Mouse (Mus musculus): Measurements from ENCODE around the gene Gzmb. TPM values are rescaled to one million over a fixed set of nuclear protein-coding genes. Genes with fewer than 3 reads are reported as not detected.
"Not testable (repeated sequence)": the region's sequence is repeated elsewhere in the genome, so short reads cannot be mapped to it uniquely, and the experiment has no call there.

Gene Gzmb
- polyA plus RNA-seq, 1 experiment from 2014 or later: 0.14 TPM

DNA sequence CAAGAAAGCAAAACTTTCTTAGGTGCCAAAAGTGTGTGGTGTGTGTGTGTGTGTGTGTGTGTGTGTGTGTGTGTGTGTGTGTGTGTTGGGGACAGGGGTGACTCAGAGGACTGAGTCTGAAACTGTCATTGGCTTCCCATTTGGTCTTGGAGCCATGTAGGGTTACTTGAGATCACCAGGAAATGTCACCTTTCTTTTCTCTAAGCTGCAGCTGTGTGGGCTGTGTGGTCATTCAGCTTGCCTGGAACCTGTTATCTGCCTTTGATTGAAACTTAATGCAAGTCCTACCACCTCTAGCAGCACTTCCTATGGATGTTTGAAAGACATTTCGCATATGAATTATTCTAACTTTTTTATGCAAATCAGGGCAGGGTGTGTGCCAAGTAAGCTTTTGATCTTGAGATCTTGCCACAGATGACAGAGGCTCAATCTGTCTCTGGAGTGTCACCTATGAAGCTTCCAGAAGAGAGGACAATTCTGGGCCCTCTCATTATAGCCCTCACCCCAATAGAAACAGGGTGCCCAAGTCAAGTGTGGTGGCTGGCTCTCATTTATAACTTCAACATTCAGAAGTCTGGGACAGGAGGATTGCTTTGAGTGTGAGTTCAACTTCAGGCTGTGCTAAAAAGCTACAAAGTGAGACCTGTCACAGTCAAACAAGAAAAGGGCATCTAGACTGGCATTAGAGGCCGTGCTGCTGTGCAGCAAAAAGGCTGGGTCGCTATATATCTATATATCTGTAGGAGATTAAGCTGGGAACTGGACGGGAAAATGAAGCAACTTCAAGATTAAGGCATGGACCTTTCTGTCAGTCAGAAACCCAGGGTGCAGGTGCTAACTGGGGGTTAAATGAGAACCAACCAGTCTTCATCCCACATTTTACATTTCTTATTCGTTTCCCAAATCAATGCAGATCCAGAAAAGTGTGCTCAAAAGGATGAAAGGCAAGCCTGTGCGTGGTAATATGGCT lies 22.6 kb upstream of the Gzmb start:
- 82% methylated on average over 6 of the region's 6 CpGs for WGBS
- Histone ChIP-seq H3K9ac (replicated peaks) (no peak overlapping the region), H3K4me3 (replicated peaks) (no peak overlapping the region), H3K27me3 (no peaks in the 10 kb centered on the region), H3K36me3 (no peaks in the 10 kb centered on the region), H3K4me2 (no peak overlapping the region), H3K27ac (no peak overlapping the region), H3K4me1 (replicated peaks) (no peaks in the 10 kb centered on the region), H3K9me3 (no peaks in the 10 kb centered on the region)
- ATAC-seq (ENCODE audit: insufficient number of reproducible peaks, insufficient read depth, low FRiP score, low TSS enrichment, low read depth): no peak

DNA sequence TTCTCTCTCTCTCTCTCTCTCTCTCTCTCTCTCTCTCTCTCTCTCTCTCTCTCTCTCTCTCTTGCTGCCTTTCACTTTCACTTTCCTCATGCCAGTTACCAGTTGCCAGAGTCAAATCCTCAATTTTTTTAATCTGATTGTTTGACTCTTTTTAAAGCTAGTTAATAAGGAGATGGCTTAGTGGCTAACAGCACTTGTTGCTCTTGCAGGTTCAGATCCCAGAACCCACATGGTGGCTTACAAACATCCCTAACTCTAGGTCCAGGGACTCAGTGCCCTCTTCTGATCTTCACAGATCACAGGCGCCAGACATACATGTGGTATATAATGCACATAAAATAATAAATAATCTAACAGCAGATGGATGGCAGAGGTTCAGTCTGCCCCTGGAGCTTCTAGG lies 21.8 kb upstream of the Gzmb start:
- Histone ChIP-seq H3K36me3 (no peaks in the 10 kb centered on the region), H3K4me2 (no peak overlapping the region), H3K9ac (replicated peaks) (no peak overlapping the region), H3K9me3 (no peaks in the 10 kb centered on the region), H3K27me3 (no peaks in the 10 kb centered on the region), H3K27ac (no peak overlapping the region), H3K4me1 (replicated peaks) (no peaks in the 10 kb centered on the region), H3K4me3 (replicated peaks) (no peak overlapping the region)
- no peak for ATAC-seq (ENCODE audit: insufficient number of reproducible peaks, insufficient read depth, low FRiP score, low TSS enrichment, low read depth)
- WGBS: 82% methylated on average over 1 of the region's 1 CpGs

DNA sequence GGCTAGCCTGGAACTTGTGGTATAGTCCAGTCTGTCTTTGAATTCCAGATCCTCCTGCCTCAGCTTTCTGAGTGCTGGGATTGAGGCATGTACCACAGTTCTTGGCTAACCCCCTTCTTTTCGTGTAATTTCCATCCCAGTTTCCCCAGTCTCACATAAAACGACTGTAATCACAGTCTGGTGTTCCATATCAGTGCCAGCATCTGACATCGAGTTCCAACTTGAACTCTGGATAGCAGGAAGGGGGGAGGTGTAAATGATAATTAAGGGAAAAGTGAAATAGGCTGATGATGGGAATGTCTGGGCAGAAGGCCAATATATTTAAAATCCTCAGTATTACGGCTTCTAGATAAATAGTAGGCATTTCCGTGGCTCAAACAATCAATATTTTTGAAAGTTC lies 19.0 kb upstream of the Gzmb start:
- Histone ChIP-seq H3K36me3 (no peaks in the 10 kb centered on the region), H3K9ac (replicated peaks) (no peak overlapping the region), H3K27me3 (0 out of 2 replicates have a peak, but pooled peaks cover 4% of the 10 kb centered on the region), H3K4me1 (replicated peaks) (no peaks in the 10 kb centered on the region), H3K27ac (no peak overlapping the region), H3K4me2 (no peak overlapping the region), H3K9me3 (no peaks in the 10 kb centered on the region), H3K4me3 (replicated peaks) (no peak overlapping the region)
- ATAC-seq (ENCODE audit: insufficient number of reproducible peaks, insufficient read depth, low FRiP score, low TSS enrichment, low read depth): no peak
- 67% methylated on average over 5 of the region's 5 CpGs for WGBS

DNA sequence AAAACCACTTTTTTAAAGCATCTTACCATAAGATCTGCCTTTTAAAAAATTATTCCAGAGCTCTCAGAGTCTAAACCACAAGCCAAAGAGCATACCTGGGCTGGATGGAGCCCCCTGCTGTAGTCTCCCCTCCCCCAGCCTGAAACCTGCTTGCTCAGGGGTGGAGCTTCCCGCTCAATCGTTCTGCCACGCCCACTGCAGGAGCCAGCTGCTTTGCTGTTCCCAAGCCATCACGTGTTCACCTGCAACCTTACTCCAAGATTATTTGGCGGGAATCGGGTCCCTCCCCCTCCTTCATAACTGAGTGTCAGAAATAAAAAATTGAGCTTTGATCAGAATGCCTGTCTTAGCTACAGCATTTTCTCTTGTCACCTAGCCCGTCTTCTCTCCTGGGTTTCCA lies 16.6 kb upstream of the Gzmb start:
- not testable (repeated sequence) for ATAC-seq (ENCODE audit: insufficient number of reproducible peaks, insufficient read depth, low FRiP score, low TSS enrichment, low read depth); H3K4me3 ChIP-seq (replicated peaks); H3K9ac ChIP-seq (replicated peaks); H3K27ac ChIP-seq; H3K36me3 ChIP-seq; H3K9me3 ChIP-seq; H3K27me3 ChIP-seq; H3K4me2 ChIP-seq; H3K4me1 ChIP-seq (replicated peaks)
- WGBS: 42% methylated on average over 7 of the region's 7 CpGs

DNA sequence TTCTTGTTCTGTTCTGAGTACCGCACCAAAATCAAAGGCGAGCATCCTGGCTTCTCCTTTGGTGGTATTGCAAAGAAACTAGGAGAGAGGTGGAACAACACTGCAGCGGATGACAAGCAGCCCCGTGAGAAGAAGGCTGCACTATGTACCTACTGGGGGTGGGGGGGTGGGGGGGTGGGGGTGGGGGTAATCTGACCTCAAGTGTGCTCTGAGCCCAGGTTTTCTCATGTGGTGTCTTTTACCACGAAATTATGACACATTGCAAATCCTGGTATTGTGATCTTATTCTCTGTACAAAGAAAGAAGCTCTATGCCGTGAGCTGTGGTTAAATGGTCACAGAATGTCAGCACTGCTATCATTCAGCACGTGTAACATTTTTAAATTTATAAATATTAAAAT lies 14.0 kb upstream of the Gzmb start:
- not testable (repeated sequence) for H3K4me1 ChIP-seq (replicated peaks); H3K36me3 ChIP-seq; H3K27ac ChIP-seq; H3K27me3 ChIP-seq; H3K9me3 ChIP-seq; H3K9ac ChIP-seq (replicated peaks); H3K4me3 ChIP-seq (replicated peaks); H3K4me2 ChIP-seq; ATAC-seq (ENCODE audit: insufficient number of reproducible peaks, insufficient read depth, low FRiP score, low TSS enrichment, low read depth)
- 85% methylated on average over 7 of the region's 7 CpGs for WGBS

DNA sequence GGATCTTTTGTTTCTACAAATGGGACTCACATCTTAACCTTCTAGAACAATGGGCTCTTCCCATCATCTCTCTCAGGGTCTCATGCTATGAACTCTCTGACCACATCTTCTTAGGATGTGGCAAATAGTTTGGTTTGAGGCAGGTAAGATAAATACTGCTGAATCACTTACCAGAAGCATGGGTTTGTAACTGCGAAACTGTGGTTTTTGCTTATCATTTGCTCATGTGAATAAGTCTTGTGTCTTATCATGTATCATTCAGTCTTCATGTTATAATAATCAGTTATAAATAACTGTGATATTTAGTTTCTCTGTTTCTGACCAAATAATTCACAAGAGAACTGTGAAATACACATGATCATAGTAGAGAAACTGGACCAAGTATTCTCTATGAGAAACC lies 4.0 kb upstream of the Gzmb start:
- 87% methylated on average over 1 of the region's 1 CpGs for WGBS

DNA sequence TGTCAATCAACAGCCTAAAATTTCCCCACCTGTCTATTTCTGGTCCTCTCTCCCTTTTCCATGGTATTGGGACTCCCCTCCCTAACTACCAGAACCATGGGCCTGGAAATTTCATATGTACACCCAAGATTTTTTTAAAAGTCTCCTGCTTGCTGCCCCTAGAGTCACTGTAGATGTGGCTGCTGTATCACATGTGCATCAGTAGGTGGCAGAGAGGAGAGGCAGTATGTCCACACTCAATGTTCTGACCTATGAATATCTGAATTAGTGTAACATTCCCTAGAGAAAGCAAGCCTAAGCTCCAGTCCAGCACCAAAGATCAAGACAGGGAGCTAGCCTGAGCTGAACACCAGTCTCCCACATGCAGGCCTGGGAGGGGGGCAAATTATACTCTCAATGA lies 21.7 kb downstream of the Gzmb start:
- no peak overlapping the region for H3K9ac ChIP-seq (replicated peaks)
- no peak overlapping the region for H3K4me2 ChIP-seq
- H3K4me3 ChIP-seq (replicated peaks): no peak overlapping the region
- H3K36me3 ChIP-seq: no peaks in the 10 kb centered on the region
- no peak for ATAC-seq (ENCODE audit: insufficient number of reproducible peaks, insufficient read depth, low FRiP score, low TSS enrichment, low read depth)
- no peaks in the 10 kb centered on the region for H3K4me1 ChIP-seq (replicated peaks)
- no peaks in the 10 kb centered on the region for H3K27me3 ChIP-seq
- no peak overlapping the region for H3K27ac ChIP-seq
- H3K9me3 ChIP-seq: no peaks in the 10 kb centered on the region

More for the DNA sequence above, 4.0 kb upstream of the Gzmb start:
- H3K4me1 ChIP-seq (replicated peaks): no peaks in the 10 kb centered on the region
- H3K4me2 ChIP-seq: no peak overlapping the region
- no peak overlapping the region for H3K4me3 ChIP-seq (replicated peaks)
- no peaks in the 10 kb centered on the region for H3K36me3 ChIP-seq
- no peak overlapping the region for H3K9ac ChIP-seq (replicated peaks)
- no peak overlapping the region for H3K27ac ChIP-seq
- ATAC-seq (ENCODE audit: insufficient number of reproducible peaks, insufficient read depth, low FRiP score, low TSS enrichment, low read depth): no peak
- H3K9me3 ChIP-seq: no peaks in the 10 kb centered on the region
- no peaks in the 10 kb centered on the region for H3K27me3 ChIP-seq

DNA sequence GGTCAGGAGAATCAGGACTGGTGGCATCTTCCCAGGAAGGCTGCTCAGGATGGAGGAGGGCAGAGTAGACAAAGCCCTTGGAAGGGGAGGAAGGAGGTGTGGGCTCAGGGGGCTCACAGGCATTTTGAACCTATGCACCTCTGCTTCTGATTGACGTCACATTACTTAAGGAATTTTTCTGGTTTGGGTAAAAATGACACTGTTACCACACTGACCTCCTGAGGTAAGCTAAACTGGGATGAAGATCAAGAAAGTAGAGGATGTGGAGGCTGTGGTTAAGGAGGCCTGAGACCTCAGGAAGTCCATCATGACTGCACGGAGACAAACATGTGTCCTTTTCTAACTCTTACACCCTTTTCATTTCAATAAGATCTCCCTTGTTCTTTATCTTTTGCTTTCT lies 27.5 kb downstream of the Gzmb start, which contains the start of gene Gzmc:
Gene Gzmc, minus strand, starts transcription at position 101 of the 400 bp plus-strand sequence.
- no peaks in the 10 kb centered on the region for H3K9me3 ChIP-seq
- H3K27me3 ChIP-seq: no peaks in the 10 kb centered on the region
- no peak within 1 kb of the TSS for H3K9ac ChIP-seq (replicated peaks)
- no peak within 1 kb of the TSS for H3K4me3 ChIP-seq (replicated peaks)
- H3K4me2 ChIP-seq: no peak within 1 kb of the TSS
- H3K36me3 ChIP-seq: no peaks in the 10 kb centered on the region
- no peaks in the 10 kb centered on the region for H3K4me1 ChIP-seq (replicated peaks)
- no peak for ATAC-seq (ENCODE audit: insufficient number of reproducible peaks, insufficient read depth, low FRiP score, low TSS enrichment, low read depth)
- WGBS: 73% methylated on average over 2 of the region's 2 CpGs
- H3K27ac ChIP-seq: no peak within 1 kb of the TSS

DNA sequence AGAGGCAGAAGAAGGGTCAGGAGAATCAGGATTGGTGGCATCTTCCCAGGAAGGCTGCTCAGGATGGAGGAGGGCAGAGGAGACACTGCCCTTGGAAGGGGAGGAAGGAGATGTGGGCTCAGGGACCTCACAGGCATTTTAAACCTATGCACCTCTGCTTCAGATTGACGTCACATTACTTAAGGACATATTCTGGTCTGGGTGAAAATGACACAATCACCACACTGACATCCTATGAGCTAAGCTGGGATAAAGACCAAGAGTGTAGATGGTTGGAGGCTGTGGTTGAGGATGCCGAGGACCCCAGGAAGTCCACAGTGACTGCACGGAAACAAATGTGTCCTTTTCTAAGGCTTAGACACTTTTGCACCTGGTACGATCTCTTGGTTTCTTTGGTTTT lies 50.7 kb downstream of the Gzmb start, which contains the start of gene Gzmf:
Gene Gzmf, minus strand, starts transcription at position 101 of the 400 bp plus-strand sequence.
- Histone ChIP-seq H3K9ac (replicated peaks) (no peak within 1 kb of the TSS), H3K27ac (no peak within 1 kb of the TSS), H3K4me2 (no peak within 1 kb of the TSS), H3K4me3 (replicated peaks) (no peak within 1 kb of the TSS), H3K36me3 (no peaks in the 10 kb centered on the region), H3K27me3 (no peaks in the 10 kb centered on the region), H3K4me1 (replicated peaks) (no peaks in the 10 kb centered on the region), H3K9me3 (no peaks in the 10 kb centered on the region)
- WGBS: 90% methylated on average over 4 of the region's 4 CpGs
- no peak for ATAC-seq (ENCODE audit: insufficient number of reproducible peaks, insufficient read depth, low FRiP score, low TSS enrichment, low read depth)

Other genes starting within 250 kb of the Gzmb start
- not detected in 2 replicates for gene Mcpt1, start 244.3 kb downstream of the Gzmb start, polyA plus RNA-seq (2016; fragmentation: Nextera tagmentation; extraction: Ambion mirVana)
- gene Mcpt9, start 231.8 kb downstream of the Gzmb start, polyA plus RNA-seq (2016; fragmentation: Nextera tagmentation; extraction: Ambion mirVana): not detected in 2 replicates
- not detected in 2 replicates for gene Mcpt2, start 220.2 kb downstream of the Gzmb start, polyA plus RNA-seq (2016; fragmentation: Nextera tagmentation; extraction: Ambion mirVana)
- gene Mcpt4, start 199.9 kb downstream of the Gzmb start, polyA plus RNA-seq (2016; fragmentation: Nextera tagmentation; extraction: Ambion mirVana): not detected in 2 replicates
- not detected in 2 replicates for gene Mcpt8, start 177.0 kb downstream of the Gzmb start, polyA plus RNA-seq (2016; fragmentation: Nextera tagmentation; extraction: Ambion mirVana)
- gene Ctsg, start 159.7 kb downstream of the Gzmb start, polyA plus RNA-seq (2016; fragmentation: Nextera tagmentation; extraction: Ambion mirVana): not detected in 2 replicates
- not detected in 2 replicates for gene Gzme, start 141.6 kb downstream of the Gzmb start, polyA plus RNA-seq (2016; fragmentation: Nextera tagmentation; extraction: Ambion mirVana)
- not detected in 2 replicates for gene Gzmd, start 129.7 kb downstream of the Gzmb start, polyA plus RNA-seq (2016; fragmentation: Nextera tagmentation; extraction: Ambion mirVana)
- gene Gzmg, start 102.7 kb downstream of the Gzmb start, polyA plus RNA-seq (2016; fragmentation: Nextera tagmentation; extraction: Ambion mirVana): not detected in 2 replicates
- gene Gzmn, start 87.7 kb downstream of the Gzmb start, polyA plus RNA-seq (2016; fragmentation: Nextera tagmentation; extraction: Ambion mirVana): not detected in 2 replicates
- not detected in 2 replicates for gene Gzmf, start 50.8 kb downstream of the Gzmb start, polyA plus RNA-seq (2016; fragmentation: Nextera tagmentation; extraction: Ambion mirVana)
- 0.41 TPM in 1 of 2 replicates, not detected in the other for gene Gzmc, start 27.6 kb downstream of the Gzmb start, polyA plus RNA-seq (2016; fragmentation: Nextera tagmentation; extraction: Ambion mirVana)
- gene Atp12a, start 102.8 kb upstream of the Gzmb start, polyA plus RNA-seq (2016; fragmentation: Nextera tagmentation; extraction: Ambion mirVana): not detected in 2 replicates
- gene Rnf17, start 140.3 kb upstream of the Gzmb start, polyA plus RNA-seq (2016; fragmentation: Nextera tagmentation; extraction: Ambion mirVana): 1.6 and 2.0 TPM in 2 replicates